Mouse (Mus musculus) left cerebral cortex, adult 11 months (tissue): ENCODE data around the gene Tomm5.
A peak's percentile ranks its signal among the peaks of the same experiment; 100 is the strongest.
"Not testable (repeated sequence)": the region's sequence is repeated elsewhere in the genome, so short reads cannot be mapped to it uniquely, and the experiment has no call there.

ENCODE experiments used
- DNase-seq: peaks from one replicate; pipeline ENCODE4 v3.0.0; 2022; ENCODE audit warnings: low spot score

Tomm5 gene

GRCm38 (mm10) chr4:45107601-45108277 is at the start of gene Tomm5:
TSS of gene Tomm5 (minus strand) at chr4:45108114.
- peak; percentile 84 for DNase-seq

- no peak for DNase-seq
Observed at GRCm38 (mm10) chr4:45156433-45156832, 48.5 kb upstream of the Tomm5 start.

- DNase-seq, result no peak
Observed at GRCm38 (mm10) chr4:45143005-45143404, 35.1 kb upstream of the Tomm5 start.

GRCm38 (mm10) chr4:45142411-45142810 is 34.5 kb upstream of the Tomm5 start:
- DNase-seq, result no peak

GRCm38 (mm10) chr4:45141835-45142234 is 33.9 kb upstream of the Tomm5 start:
- no peak for DNase-seq

GRCm38 (mm10) chr4:45137636-45138035 is 29.7 kb upstream of the Tomm5 start:
- DNase-seq, result no peak

GRCm38 (mm10) chr4:45134471-45134870 is 26.6 kb upstream of the Tomm5 start:
- no peak for DNase-seq

- no peak for DNase-seq
Observed at GRCm38 (mm10) chr4:45131021-45131420, 23.1 kb upstream of the Tomm5 start.

GRCm38 (mm10) chr4:45121311-45121710 is 13.4 kb upstream of the Tomm5 start:
- no peak for DNase-seq

- no peak for DNase-seq
Observed at GRCm38 (mm10) chr4:45108456-45109110, 669 bp upstream of the Tomm5 start.

- no peak for DNase-seq
Observed at GRCm38 (mm10) chr4:45107066-45107465, 848 bp downstream of the Tomm5 start.

GRCm38 (mm10) chr4:45106409-45106808 is 1.5 kb downstream of the Tomm5 start:
- DNase-seq, result no peak

GRCm38 (mm10) chr4:45097198-45097872 is 10.6 kb downstream of the Tomm5 start:
- peak; percentile 38 for DNase-seq

GRCm38 (mm10) chr4:45084895-45085290 is 23.0 kb downstream of the Tomm5 start:
- DNase-seq, result no peak

- DNase-seq, result peak; percentile 80
Observed at GRCm38 (mm10) chr4:45084021-45084894, 23.7 kb downstream of the Tomm5 start, which contains the start of gene Fbxo10. TSS of gene Fbxo10 (minus strand) at chr4:45084604.

GRCm38 (mm10) chr4:45083487-45083886 is 24.4 kb downstream of the Tomm5 start:
- DNase-seq, result no peak

- no peak for DNase-seq
Observed at GRCm38 (mm10) chr4:45082951-45083350, 25.0 kb downstream of the Tomm5 start.

- DNase-seq, result not testable (repeated sequence)
Observed at GRCm38 (mm10) chr4:45081041-45081440, 26.9 kb downstream of the Tomm5 start.

- no peak for DNase-seq
Observed at GRCm38 (mm10) chr4:45073544-45073943, 34.4 kb downstream of the Tomm5 start.

GRCm38 (mm10) chr4:45072261-45072973 is 35.5 kb downstream of the Tomm5 start:
- no peak for DNase-seq

GRCm38 (mm10) chr4:45067742-45068141 is 40.2 kb downstream of the Tomm5 start:
- DNase-seq, result no peak
